Mouse (Mus musculus): ENCODE data around the gene Ppp1r13l. TPM values are rescaled to one million over a fixed set of nuclear protein-coding genes. Genes with fewer than 3 reads are reported as not detected.
A peak's percentile ranks its signal among the peaks of the same experiment; 100 is the strongest.

Gene Ppp1r13l
- polyA plus RNA-seq, 1 experiment from 2014 or later = 7.8 TPM

GRCm38 (mm10) chr7:19409753-19410152 is 50.2 kb downstream of the Ppp1r13l start:
- Histone ChIP-seq H3K4me3 (ENCODE audit: low read length) (no peak overlapping the region), H3K27me3 (ENCODE audit: control insufficient read depth, insufficient read depth, low read length) (peaks cover 5% of the 10 kb centered on the region), H3K9ac (ENCODE audit: low read depth, low read length) (no peak overlapping the region), H3K4me1 (ENCODE audit: control insufficient read depth, insufficient read depth, low read length) (no peaks in the 10 kb centered on the region), H3K27ac (ENCODE audit: low read depth, low read length) (no peak overlapping the region), H3K36me3 (ENCODE audit: control insufficient read depth, insufficient read depth, low read length) (no peaks in the 10 kb centered on the region), H3K4me2 (replicated peaks; ENCODE audit: low read depth, low read length) (no peak overlapping the region), H3K9me3 (ENCODE audit: control insufficient read depth, low read length) (no peaks in the 10 kb centered on the region)
- ATAC-seq (ENCODE audit: low FRiP score, low TSS enrichment) = no peak
- 34% methylated on average over 6 of the region's 6 CpGs for WGBS

DNA sequence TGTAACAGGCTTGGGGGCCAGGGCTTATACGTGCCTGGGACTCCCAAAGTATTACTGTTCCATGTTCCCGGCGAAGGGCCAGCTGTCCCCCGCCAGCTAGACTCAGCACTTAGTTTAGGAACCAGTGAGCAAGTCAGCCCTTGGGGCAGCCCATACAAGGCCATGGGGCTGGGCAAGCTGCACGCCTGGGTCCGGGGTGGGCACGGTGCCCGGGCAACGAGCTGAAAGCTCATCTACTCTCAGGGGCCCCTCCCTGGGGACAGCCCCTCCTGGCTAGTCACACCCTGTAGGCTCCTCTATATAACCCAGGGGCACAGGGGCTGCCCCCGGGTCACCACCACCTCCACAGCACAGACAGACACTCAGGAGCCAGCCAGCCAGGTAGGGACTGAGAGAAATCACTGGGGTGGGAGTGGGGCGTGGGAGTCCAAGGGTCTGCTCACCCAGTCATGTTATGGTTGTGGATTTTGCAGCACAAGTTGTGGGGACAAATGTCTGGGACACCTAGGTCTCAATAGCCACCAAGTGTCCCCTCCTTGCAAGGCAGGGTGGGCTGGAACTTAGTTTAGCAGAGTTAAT is 51.3 kb downstream of the Ppp1r13l start:
- Histone ChIP-seq H3K4me3 (ENCODE audit: low read length) (no peak overlapping the region), H3K9ac (ENCODE audit: low read depth, low read length) (no peak overlapping the region), H3K4me1 (ENCODE audit: control insufficient read depth, insufficient read depth, low read length) (no peaks in the 10 kb centered on the region), H3K36me3 (ENCODE audit: control insufficient read depth, insufficient read depth, low read length) (no peaks in the 10 kb centered on the region), H3K27me3 (ENCODE audit: control insufficient read depth, insufficient read depth, low read length) (peaks cover 3% of the 10 kb centered on the region; the same call in 1 of the 2 replicates), H3K9me3 (ENCODE audit: control insufficient read depth, low read length) (no peaks in the 10 kb centered on the region), H3K27ac (ENCODE audit: low read depth, low read length) (no peak overlapping the region), H3K4me2 (replicated peaks; ENCODE audit: low read depth, low read length) (no peak overlapping the region)
- no peak for ATAC-seq (ENCODE audit: low FRiP score, low TSS enrichment)
- 76% methylated on average over 11 of the region's 11 CpGs for WGBS

DNA sequence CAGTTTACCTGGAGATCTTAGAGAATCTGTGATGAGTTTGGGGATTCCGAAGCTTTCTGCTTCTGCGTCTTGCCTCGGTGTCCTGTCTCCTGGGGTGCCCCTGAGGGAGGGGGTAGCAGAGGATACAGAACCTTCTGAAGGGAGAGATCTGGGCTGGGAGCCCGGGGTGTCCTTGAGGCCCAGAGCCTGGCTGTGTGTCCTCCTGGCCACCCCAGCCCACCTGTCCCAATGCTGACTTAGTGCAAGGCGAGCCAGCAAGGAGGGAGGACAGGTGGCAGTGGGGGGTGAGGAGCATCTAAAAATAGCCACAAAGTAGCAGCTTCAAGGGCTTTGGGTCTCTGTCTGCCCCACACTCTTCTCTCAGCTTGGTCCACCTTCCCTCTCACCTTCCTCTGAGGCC is 52.2 kb downstream of the Ppp1r13l start:
- Histone ChIP-seq H3K9ac (ENCODE audit: low read depth, low read length) (no peak overlapping the region), H3K36me3 (ENCODE audit: control insufficient read depth, insufficient read depth, low read length) (no peaks in the 10 kb centered on the region), H3K4me2 (replicated peaks; ENCODE audit: low read depth, low read length) (no peak overlapping the region), H3K4me1 (ENCODE audit: control insufficient read depth, insufficient read depth, low read length) (no peaks in the 10 kb centered on the region), H3K4me3 (ENCODE audit: low read length) (no peak overlapping the region), H3K27me3 (ENCODE audit: control insufficient read depth, insufficient read depth, low read length) (peaks cover 6% of the 10 kb centered on the region; the same call in 1 of the 2 replicates), H3K27ac (ENCODE audit: low read depth, low read length) (no peak overlapping the region), H3K9me3 (ENCODE audit: control insufficient read depth, low read length) (no peaks in the 10 kb centered on the region)
- no peak for ATAC-seq (ENCODE audit: low FRiP score, low TSS enrichment)
- WGBS = 80% methylated on average over 5 of the region's 5 CpGs

- WGBS = 83% methylated on average over 3 of the region's 3 CpGs
- H3K9ac ChIP-seq (ENCODE audit: low read depth, low read length) = no peak overlapping the region
- H3K27ac ChIP-seq (ENCODE audit: low read depth, low read length) = no peak overlapping the region
- peaks cover 12% of the 10 kb centered on the region; the same call in 1 of the 2 replicates for H3K27me3 ChIP-seq (ENCODE audit: control insufficient read depth, insufficient read depth, low read length)
- no peaks in the 10 kb centered on the region for H3K36me3 ChIP-seq (ENCODE audit: control insufficient read depth, insufficient read depth, low read length)
- ATAC-seq (ENCODE audit: low FRiP score, low TSS enrichment) = no peak
- no peak overlapping the region for H3K4me3 ChIP-seq (ENCODE audit: low read length)
- H3K4me2 ChIP-seq (replicated peaks; ENCODE audit: low read depth, low read length) = no peak overlapping the region
- no peaks in the 10 kb centered on the region for H3K4me1 ChIP-seq (ENCODE audit: control insufficient read depth, insufficient read depth, low read length)
- no peaks in the 10 kb centered on the region for H3K9me3 ChIP-seq (ENCODE audit: control insufficient read depth, low read length)
Observed at GRCm38 (mm10) chr7:19413525-19413924, 54.0 kb downstream of the Ppp1r13l start.

DNA sequence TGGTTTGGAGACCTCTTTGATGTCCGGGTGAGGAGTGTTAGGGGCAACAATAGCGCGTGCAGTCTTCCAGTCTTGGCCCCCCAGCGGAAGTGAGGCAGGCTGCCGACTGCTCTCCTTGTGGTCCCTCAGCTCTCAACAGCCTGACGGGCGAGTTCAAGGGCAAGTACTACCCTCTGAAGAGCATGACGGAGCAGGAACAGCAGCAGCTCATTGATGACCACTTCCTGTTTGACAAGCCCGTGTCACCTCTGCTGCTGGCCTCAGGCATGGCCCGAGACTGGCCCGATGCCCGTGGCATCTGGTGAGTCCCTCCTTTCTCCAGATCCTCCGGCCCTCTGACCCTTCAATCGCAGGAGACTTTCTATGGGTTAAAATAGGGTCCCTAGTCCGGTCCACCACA is 57.0 kb downstream of the Ppp1r13l start:
- no peak for ATAC-seq (ENCODE audit: low FRiP score, low TSS enrichment)
- Histone ChIP-seq H3K9ac (ENCODE audit: low read depth, low read length) (no peak overlapping the region), H3K27me3 (ENCODE audit: control insufficient read depth, insufficient read depth, low read length) (peaks cover 30% of the 10 kb centered on the region), H3K27ac (ENCODE audit: low read depth, low read length) (no peak overlapping the region), H3K4me3 (ENCODE audit: low read length) (no peak overlapping the region), H3K9me3 (ENCODE audit: control insufficient read depth, low read length) (no peaks in the 10 kb centered on the region), H3K4me2 (replicated peaks; ENCODE audit: low read depth, low read length) (no peak overlapping the region), H3K36me3 (ENCODE audit: control insufficient read depth, insufficient read depth, low read length) (no peaks in the 10 kb centered on the region), H3K4me1 (ENCODE audit: control insufficient read depth, insufficient read depth, low read length) (peaks cover 3% of the 10 kb centered on the region; the same call in 1 of the 2 replicates)
- WGBS = 71% methylated on average over 15 of the region's 15 CpGs

DNA sequence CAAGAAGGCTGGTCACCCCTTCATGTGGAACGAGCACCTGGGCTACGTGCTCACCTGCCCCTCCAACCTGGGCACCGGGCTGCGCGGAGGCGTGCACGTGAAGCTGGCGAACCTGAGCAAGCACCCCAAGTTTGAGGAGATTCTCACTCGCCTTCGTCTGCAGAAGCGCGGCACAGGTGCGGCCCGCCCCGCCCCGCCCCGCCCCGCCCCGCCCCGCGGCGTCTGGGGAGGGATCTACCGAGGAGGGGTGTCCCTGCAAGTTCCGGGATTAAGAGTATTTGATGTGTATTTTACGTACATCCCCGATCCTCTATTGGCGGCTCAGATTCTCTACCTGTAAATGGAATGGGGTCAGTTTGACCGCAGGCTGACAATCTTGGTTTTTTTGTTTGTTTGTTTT is 60.6 kb downstream of the Ppp1r13l start:
- H3K36me3 ChIP-seq (ENCODE audit: control insufficient read depth, insufficient read depth, low read length) = peaks cover 4% of the 10 kb centered on the region
- peaks cover 31% of the 10 kb centered on the region for H3K27me3 ChIP-seq (ENCODE audit: control insufficient read depth, insufficient read depth, low read length)
- H3K4me1 ChIP-seq (ENCODE audit: control insufficient read depth, insufficient read depth, low read length) = peaks cover 3% of the 10 kb centered on the region; the same call in 1 of the 2 replicates
- H3K27ac ChIP-seq (ENCODE audit: low read depth, low read length) = no peak overlapping the region
- peak overlapping the region; percentile 16 for H3K4me3 ChIP-seq (ENCODE audit: low read length)
- WGBS = 6% methylated on average over 28 of the region's 28 CpGs
- peak overlapping the region; percentile 19; the same call in 1 of the 2 replicates for H3K4me2 ChIP-seq (replicated peaks; ENCODE audit: low read depth, low read length)
- ATAC-seq (ENCODE audit: low FRiP score, low TSS enrichment) = no peak
- H3K9me3 ChIP-seq (ENCODE audit: control insufficient read depth, low read length) = no peaks in the 10 kb centered on the region
- H3K9ac ChIP-seq (ENCODE audit: low read depth, low read length) = no peak overlapping the region

- H3K9me3 ChIP-seq (ENCODE audit: control insufficient read depth, low read length) = no peaks in the 10 kb centered on the region
- peaks cover 28% of the 10 kb centered on the region for H3K27me3 ChIP-seq (ENCODE audit: control insufficient read depth, insufficient read depth, low read length)
- H3K36me3 ChIP-seq (ENCODE audit: control insufficient read depth, insufficient read depth, low read length) = peaks cover 13% of the 10 kb centered on the region
- H3K9ac ChIP-seq (ENCODE audit: low read depth, low read length) = no peak overlapping the region
- peak overlapping the region; percentile 63 for H3K4me2 ChIP-seq (replicated peaks; ENCODE audit: low read depth, low read length)
- peaks cover 3% of the 10 kb centered on the region; the same call in 1 of the 2 replicates for H3K4me1 ChIP-seq (ENCODE audit: control insufficient read depth, insufficient read depth, low read length)
- no peak overlapping the region for H3K27ac ChIP-seq (ENCODE audit: low read depth, low read length)
- WGBS = 13% methylated on average over 43 of the region's 43 CpGs
- ATAC-seq (ENCODE audit: low FRiP score, low TSS enrichment) = peak; percentile 95
- peak overlapping the region; percentile 33 for H3K4me3 ChIP-seq (ENCODE audit: low read length)
Observed at GRCm38 (mm10) chr7:19420821-19421636, 61.5 kb downstream of the Ppp1r13l start.

GRCm38 (mm10) chr7:19423083-19423482 is 63.5 kb downstream of the Ppp1r13l start:
- peaks cover 20% of the 10 kb centered on the region for H3K27me3 ChIP-seq (ENCODE audit: control insufficient read depth, insufficient read depth, low read length)
- H3K36me3 ChIP-seq (ENCODE audit: control insufficient read depth, insufficient read depth, low read length) = peaks cover 33% of the 10 kb centered on the region
- H3K9ac ChIP-seq (ENCODE audit: low read depth, low read length) = no peak overlapping the region
- H3K9me3 ChIP-seq (ENCODE audit: control insufficient read depth, low read length) = no peaks in the 10 kb centered on the region
- WGBS = 90% methylated on average over 3 of the region's 3 CpGs
- H3K27ac ChIP-seq (ENCODE audit: low read depth, low read length) = no peak overlapping the region
- ATAC-seq (ENCODE audit: low FRiP score, low TSS enrichment) = no peak
- H3K4me1 ChIP-seq (ENCODE audit: control insufficient read depth, insufficient read depth, low read length) = peaks cover 3% of the 10 kb centered on the region; the same call in 1 of the 2 replicates
- no peak overlapping the region for H3K4me2 ChIP-seq (replicated peaks; ENCODE audit: low read depth, low read length)
- no peak overlapping the region for H3K4me3 ChIP-seq (ENCODE audit: low read length)

DNA sequence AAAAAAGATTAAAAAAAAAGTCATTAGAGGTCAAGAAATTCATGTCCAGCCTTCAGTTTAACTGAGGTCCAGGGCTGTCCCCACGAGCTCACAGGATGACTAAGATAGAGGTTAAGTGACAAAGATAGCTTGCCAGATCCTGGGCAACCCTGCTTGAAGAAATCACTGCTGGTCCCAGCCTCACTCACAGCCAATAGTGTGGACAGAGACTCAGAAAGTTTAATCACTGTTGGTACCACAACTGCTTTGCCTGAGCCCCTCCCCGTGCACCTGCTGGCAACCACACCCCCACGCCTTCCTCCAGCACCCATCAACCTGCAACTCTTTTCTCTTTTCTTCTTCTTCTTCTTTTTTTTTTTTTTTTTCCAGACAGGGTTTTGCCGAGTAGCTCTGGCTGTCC is 64.5 kb downstream of the Ppp1r13l start:
- no peak overlapping the region for H3K27ac ChIP-seq (ENCODE audit: low read depth, low read length)
- H3K4me3 ChIP-seq (ENCODE audit: low read length) = no peak overlapping the region
- no peak for ATAC-seq (ENCODE audit: low FRiP score, low TSS enrichment)
- H3K9ac ChIP-seq (ENCODE audit: low read depth, low read length) = no peak overlapping the region
- no peak overlapping the region for H3K4me2 ChIP-seq (replicated peaks; ENCODE audit: low read depth, low read length)
- H3K4me1 ChIP-seq (ENCODE audit: control insufficient read depth, insufficient read depth, low read length) = peaks cover 3% of the 10 kb centered on the region; the same call in 1 of the 2 replicates
- H3K27me3 ChIP-seq (ENCODE audit: control insufficient read depth, insufficient read depth, low read length) = peaks cover 17% of the 10 kb centered on the region
- peaks cover 43% of the 10 kb centered on the region for H3K36me3 ChIP-seq (ENCODE audit: control insufficient read depth, insufficient read depth, low read length)
- WGBS = 67% methylated on average over 4 of the region's 4 CpGs
- H3K9me3 ChIP-seq (ENCODE audit: control insufficient read depth, low read length) = no peaks in the 10 kb centered on the region

Measured in kidney, embryonic 14.5 days (tissue).